Mouse (Mus musculus) liver (tissue): ENCODE measurements around the gene Psmd5.
"Not testable (repeated sequence)": the region's sequence is repeated elsewhere in the genome, so short reads cannot be mapped to it uniquely, and the experiment has no call there.

Experiments used
- DNase-seq: peaks from one replicate; pipeline ENCODE4 v3.0.0-alpha.2; 2020; ENCODE audit warnings: mixed read lengths

Psmd5 gene

DNA sequence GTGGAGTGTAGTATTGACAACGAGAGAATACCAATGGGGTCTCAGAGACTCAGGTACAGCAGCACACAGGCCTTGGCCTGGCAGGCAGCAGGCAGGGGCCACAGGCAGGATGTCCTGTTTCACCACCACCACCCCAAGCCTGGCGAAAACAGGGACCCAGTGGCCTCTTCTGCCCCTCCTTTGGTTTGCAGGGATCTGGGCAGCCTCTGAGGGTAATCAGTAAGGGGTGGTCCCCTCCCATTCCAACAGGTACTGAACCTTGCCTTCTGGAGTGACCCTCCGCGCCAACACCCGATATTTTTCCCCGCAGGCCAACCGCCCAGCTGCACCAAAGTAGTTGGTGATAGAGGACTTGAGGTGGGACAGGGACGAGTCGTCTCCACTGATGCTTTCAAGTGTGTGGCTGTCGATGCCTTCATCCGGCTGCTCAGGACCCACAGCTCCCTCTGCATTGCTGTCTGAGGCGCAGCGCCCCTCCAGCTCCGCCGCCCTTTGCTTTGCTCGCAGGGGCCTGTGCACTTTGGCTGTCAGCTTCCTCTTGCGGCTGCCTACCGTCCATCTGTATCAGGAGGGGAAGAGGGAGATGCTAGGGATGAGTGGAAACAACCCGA is 20.8 kb upstream of the Psmd5 start:
- DNase-seq = no peak

DNA sequence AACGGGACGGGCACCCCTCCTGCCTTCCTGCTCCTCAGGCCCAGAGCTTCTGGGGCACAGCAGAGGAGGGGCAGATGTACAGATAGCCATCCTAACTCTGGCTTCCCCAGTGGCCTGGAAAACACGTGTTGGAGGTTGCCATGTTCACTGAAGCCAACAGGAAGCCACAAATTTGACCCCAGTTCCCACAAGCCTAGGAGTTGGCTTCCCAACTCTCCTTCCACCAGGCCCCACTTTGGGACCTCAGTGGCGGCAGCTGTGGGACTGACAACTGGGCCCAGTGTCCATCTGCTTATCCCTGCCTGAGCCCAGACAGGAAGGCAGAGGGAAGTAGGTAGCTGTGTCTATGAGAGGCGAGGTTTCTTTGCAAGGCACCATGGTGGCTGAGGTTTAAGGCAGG is 19.2 kb upstream of the Psmd5 start:
- DNase-seq = no peak

DNA sequence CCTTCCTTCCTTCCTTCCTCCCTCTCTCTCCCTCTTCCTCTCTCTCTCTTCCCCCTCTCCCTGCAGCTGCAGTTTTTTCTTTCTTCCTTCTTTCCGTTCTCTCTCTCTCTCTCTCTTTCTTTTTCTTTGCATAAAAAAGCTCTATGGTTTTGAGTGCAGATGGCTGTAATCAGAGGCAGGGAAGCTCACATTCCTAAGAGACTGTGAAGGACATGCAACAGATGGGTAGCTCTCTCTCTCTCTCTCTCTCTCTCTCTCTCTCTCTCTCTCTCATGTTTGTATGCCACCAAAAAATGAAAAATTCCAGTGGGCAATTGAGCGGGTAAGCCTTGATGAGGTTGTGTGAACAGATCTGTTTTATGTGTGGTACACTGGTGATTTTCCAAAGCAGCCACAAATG is 9.4 kb upstream of the Psmd5 start:
- DNase-seq = no peak

DNA sequence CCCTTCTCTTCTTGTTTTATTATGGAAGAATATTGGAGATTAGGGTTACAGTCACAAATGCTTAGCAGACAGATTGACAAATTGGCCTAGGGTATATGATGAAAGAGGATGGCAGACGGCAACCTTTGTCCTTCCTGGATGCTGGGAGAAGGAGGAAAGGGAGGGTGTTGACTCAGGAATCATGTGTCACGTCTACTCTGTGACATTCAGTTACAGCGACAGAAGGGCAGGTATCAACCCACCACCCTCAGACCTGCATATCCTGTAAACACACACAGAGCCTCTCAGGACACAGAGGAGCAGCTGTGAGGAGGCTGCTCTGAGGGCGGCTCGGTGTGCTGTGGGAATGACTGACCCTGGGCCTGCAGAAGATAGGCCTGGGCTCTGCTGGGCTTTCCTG is 8.4 kb upstream of the Psmd5 start:
- no peak for DNase-seq

DNA sequence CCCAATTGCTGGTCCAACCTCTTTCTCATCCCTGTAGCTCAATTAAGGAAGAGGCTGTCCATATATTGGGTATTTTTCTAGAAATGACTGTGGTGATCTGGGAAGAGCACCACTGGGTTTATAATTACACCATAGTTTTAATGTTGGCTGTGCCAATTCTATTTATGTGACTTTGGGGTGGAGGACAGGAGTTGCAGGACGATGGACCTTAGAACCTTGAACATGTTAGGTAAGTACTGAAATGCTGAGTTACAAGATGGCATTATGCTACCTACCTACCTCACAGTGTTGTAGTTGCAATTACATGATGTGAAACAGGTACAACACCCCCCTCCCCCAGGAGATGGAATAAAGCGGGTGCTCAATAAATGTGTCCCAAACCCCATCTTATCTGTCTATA is 8.0 kb upstream of the Psmd5 start:
- DNase-seq = no peak

DNA sequence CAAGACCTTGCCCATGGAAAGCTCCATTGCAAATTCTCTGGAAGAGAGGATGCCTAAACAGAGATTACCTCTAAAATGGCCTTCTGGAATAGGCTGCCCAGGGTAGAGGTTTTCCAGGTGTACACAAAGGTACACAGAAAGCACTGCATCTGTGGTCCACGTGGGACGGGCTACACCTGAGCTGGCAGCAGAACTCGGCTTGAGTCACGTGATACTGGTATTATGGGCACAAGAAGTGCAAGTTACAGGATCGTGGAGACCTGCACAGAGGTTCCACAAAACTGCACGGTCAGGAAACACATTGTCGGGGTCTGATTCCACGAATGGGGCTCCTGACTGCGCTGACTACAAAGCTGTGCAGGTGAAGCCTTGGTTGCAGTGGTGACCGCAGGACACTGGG is 5.3 kb upstream of the Psmd5 start:
- DNase-seq = no peak

DNA sequence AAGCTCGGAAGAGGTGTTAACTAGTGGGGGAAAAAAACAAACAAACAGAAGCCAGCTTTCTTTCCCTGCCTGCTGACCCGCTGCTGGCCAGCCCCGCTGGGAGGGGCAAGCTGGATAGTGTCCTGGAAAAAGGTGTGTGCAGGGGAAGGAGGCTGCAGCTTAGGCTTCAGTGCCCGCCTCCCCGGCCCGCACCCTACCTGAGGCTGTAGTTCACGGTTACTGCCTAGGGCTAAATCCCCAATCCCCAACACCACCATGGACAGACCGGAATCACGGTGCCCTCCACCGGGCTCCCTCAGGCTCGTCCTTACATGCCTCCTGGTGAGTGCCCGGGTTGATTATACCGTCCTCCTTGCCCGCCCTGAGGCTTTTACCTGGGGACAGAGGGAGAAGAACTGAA is 497 bp downstream of the Psmd5 start, which contains the start of gene Cutal:
Gene Cutal, plus strand, starts transcription at position 126 of the 400 bp plus-strand sequence.
- peak; percentile 34 for DNase-seq

DNA sequence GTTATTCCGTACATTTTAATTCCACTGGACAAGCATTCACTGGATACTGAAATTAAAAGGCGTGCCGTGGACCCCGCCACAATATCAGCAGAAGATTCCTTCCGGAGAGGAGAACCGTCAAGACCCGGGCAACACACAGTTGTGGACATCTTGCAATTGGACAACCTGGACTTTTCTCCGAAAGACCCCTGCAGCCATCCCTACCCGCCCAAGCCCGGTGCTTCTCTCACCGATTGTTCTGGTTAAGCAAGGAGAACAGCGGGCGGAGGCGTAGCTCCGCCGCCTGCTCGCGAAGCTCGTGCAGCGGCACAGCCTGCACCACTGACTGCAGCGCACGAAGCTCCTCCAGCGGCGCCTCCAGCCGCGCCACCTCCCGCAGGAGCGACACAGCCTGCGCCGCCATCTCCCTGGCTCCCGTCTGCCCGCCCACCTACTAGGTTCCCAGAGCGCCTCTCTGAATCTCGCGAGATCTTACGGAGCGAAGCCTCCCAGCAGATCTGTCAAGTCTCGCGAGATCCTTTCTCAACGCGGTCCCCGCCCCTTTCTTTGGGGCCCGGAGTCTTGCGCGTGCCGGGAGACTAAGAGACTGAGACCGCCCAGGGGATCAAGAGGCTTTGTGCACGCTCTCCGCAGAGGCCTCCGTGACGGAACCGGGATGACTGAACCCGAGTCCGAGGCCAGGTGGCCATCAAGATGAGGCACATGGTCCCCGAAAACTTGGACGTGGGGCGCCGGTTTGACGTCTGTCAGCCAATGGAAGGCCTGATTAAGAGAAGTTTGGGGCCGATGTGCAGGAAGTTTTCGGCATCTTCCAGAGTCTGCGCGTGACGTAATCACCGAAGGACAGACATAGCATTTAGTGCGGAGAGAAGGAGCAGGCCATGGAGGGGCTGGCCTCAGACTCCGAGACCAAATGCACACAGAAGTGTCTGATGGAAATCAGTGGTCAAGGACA is 4.0 kb downstream of the Psmd5 start:
- DNase-seq = peak; percentile 99

DNA sequence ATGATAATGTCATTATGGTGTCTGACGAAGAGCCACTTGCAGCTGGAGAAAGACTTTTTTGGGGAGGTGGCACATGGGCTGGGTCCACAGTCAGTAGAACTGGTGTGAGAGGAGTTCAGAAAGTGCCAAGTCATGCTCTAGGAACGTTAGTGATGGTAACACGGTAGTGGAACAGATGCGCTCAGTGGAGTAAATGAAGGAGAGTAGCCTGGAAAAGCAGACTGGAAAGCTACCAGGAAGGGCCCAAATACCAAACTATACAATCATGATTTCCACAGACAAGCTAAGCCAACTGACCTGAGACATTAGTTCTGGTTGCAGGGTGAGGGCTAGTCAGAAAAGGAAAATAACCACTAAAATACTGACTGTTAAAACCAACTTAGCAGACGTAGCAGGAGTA is 5.1 kb downstream of the Psmd5 start:
- DNase-seq = peak; percentile 74

DNA sequence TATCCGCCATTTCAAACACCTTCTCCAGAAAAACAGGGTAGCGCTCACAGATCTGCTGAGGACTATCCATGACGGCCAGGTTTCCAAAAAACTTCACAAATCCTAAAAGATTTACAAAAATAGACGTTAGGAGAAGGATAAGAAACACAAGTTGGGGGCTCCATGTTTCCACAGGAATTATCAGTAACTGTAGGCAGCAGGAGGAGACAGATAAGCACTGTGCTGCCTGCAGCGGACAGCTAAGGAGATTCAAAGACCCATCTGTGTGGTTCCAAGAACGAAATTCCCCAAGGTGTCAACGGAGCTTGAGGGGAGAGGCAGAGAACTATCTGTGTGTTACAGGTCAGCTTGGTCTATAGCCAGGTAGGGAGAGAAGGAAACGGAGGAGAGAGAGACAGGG is 17.0 kb downstream of the Psmd5 start:
- no peak for DNase-seq

DNA sequence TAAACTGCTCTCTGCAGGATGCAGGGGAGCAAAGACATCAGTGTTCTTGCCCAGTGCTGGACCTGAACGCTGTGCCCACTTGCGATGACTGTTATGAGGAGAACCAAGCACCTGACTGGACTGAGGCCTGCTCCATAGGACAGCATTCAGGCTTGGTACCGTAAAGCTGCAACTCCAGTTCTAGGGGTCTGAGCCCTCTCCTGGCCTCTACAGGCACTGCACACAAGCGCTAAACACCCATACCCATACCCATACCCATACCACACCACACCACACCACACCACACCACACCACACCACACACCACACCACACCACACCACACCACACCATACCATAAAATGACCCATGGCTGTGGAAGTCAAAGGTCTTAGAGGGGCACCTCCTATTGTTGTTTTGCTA is 19.5 kb downstream of the Psmd5 start:
- no peak for DNase-seq

DNA sequence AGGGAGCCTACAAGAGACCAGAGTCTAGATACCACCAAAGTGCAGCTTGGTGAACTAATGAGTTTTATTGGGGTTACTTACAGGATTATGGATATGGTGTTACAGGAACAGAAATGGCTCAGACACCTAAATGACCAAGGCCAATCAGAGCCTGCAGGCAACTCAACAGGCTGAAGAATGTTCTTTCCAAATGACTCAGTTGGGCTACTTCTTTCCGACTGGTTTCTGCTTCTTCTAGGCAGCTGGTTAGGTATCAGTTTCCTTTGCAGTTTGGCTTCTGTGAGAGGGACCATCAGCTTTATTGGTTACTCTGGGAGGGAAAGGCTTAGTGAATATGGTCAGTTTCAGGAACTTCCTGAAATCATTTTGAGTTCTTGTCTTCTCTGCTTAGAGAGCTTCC is 27.1 kb downstream of the Psmd5 start:
- no peak for DNase-seq

DNA sequence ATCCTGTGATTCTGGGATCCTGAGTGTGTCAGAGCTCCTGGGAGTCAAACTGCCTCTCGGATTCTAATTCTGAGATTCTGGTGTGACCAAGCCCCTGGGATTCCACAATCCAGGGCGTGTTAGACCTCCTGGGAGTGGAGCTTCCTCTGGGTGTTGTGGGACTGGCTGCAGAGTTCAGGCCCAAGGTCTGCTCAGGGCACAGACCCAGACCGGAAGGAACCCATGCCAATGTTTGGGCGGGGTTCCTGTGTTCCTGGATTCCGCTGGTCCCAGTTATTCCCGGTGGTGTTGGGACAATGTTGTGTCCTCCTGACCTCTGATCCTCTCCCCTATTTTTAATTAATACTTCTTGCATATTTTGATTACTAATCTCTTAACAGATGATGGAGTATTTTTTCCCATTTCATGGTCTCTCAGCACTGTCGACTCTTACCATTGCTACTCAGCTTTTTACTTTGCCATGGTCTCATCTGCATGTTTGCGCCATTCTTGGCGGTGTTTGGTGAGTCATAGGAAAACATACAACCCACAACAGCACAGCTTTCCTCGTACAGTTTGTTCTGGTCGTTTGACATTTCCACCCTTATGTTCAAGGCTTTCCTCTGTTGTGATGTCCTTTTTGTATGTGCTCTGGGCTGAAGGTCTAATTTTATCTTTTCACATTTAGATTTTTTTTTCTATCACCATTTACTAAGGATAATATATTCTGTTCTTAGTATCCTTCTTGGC is 31.4 kb downstream of the Psmd5 start:
- DNase-seq = no peak

DNA sequence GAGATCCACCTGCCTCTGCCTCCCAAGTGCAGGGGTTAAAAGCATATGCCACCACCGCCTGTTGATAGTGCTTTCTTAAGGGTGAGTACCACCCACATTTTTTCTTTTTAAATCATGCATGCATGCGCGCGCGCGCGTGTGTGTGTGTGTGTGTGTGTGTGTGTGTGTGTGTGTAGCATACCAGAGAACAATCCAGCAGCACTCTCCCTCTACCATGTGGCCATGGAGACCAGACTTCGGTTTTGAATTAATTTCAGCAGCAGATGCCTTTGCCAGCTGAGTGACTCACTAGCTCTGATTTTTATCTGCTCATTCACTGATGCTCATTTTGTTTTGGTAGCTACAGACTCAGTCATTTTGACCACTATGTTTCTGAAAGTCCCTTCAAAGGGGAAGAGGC is 33.1 kb downstream of the Psmd5 start:
- no peak for DNase-seq

DNA sequence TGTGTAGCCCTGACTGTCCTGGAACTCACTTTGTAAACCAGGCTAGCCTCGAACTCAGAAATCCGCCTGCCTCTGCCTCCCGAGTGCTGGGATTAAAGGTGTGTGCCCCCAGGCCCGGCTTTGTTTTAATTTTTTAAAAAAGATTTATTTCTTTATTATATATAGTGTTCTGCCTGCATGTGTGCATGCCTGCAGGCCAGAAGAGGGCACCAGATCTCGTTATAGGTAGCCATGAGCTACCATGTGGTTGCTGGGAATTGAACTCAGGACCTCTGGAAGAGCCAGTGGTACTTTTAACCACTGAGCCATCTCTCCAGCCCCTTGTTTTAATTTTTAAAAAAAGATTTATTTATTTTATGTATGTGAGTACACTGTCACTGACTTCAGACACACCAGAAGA is 34.6 kb downstream of the Psmd5 start:
- not testable (repeated sequence) for DNase-seq

DNA sequence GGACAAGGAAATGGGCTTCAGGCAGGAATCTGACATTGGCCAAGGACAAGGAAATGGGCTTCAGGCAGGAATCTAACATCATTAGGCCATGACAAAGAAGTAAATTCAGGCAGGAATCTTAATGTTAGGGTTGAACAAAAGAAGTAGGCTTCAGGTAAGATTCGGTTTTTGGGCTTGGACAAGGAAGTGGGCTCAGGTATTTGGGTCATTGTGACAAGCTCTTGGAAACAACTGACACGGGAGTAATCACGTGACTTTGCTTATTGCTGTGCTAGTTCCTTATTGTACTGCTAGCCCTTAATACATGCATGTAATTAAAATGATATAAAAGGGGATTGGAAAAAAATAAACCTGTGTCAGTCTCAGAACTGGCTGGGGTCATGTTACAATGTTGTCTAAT is 39.1 kb downstream of the Psmd5 start:
- DNase-seq = no peak

DNA sequence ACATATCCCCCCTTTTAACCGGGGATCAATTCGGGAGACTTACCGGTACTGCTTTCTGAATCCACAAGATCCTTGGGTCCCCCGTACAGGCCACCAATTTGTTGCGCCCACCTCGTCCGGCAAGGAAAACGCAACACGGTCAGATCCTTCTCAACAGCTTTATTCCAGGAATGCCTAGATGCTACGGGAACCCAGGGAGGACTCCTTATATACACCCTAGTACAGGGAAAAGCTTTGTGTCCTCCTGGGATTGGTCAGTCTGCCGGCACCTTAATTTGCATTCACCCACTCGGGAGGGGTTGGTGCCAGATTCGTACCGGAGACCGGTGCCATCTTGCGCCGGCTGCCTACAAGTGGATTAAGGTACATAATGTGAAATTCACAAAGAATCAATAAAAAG is 41.1 kb downstream of the Psmd5 start:
- no peak for DNase-seq

DNA sequence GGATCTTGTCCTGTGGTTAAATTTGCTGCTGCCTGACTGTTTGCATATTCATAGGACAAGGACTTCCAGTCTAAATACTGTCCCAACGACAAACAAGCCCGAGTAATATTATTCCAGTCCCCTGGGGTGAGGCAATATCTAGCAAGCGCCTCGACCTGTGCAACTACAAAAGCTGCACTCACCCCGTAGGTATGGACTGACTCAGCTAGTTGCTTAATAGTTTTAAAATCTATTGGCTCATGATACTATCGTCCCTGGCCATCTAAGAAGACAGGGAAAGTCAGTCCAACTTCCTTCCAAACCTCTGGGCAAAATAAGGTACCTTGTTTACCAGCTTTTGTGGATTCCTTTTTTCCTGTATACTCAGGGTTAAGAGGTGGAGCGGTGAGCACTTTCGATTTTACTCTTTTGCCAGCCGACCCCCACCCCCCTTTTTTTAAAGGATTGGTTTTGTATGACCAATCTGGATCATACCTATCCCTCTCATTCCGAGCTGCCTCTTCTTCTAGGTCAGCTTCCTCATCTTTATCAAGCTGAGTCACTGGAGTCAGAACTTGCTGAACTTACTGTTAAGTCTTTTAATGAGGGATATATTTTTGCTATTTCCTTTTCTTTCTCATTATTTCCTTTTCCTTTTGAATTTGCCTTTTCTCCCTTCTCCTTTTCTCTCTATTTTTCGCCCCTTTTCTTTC is 41.9 kb downstream of the Psmd5 start, which contains the start of gene Gm34653:
Gene Gm34653, plus strand, starts transcription at position 242 of the 692 bp plus-strand sequence.
- not testable (repeated sequence) for DNase-seq

DNA sequence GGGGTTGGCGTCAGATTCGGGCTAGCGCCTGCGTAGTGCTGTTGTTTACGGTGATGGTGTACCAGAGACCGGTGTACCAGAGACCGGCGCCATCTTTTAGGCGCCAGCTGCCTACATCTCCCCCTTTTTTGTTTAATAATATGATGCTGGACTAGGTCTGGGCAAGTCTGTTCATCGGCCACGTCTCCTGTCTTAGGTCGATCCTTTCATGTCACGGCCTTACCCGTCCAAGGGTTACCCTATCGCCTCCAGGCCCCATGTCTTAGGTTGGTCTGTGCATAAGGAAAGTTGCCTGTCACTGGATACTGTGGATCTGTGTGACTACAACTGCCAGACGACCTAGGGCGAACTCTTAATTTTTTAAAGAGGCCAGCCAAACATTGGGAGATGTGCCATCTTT is 44.7 kb downstream of the Psmd5 start:
- not testable (repeated sequence) for DNase-seq

DNA sequence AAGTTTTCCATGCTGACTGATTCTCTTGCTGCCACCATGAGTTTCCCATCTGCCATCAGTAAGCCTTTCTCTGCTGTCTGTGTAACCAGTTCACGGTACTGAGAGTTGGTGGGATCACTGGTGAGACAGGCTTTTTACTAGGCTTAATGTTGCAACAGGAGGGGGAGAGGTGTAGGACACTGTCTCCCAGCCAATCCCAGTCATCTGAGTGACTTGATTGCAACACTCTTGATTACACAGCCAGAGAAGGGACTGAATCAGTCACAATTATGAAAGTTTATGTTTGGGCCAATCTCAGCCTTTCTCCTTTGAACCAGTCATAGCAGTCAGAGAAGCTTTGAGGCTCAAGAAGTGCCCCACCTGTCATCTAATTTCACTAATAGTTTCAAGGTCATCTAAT is 46.7 kb downstream of the Psmd5 start:
- DNase-seq = no peak

DNA sequence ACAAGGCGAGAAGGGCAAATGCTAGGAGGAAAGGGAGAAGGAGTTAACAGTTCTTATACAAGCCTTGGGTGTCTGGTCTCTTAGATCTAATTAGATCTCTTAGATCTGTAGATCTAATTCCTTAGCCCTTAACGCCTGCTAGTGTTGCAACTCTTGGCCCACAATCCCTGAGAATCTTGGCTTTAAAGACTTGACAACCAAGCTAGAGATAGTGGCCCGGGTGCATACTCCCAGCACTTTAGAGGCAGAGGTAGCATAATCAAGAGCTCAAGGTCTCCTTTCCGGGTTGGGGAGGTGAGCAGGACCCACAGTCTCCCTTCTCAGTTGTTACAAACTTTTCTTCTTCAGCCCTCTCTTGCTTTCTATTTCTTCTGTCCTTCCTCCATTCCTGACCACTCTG is 47.2 kb downstream of the Psmd5 start:
- no peak for DNase-seq

DNA sequence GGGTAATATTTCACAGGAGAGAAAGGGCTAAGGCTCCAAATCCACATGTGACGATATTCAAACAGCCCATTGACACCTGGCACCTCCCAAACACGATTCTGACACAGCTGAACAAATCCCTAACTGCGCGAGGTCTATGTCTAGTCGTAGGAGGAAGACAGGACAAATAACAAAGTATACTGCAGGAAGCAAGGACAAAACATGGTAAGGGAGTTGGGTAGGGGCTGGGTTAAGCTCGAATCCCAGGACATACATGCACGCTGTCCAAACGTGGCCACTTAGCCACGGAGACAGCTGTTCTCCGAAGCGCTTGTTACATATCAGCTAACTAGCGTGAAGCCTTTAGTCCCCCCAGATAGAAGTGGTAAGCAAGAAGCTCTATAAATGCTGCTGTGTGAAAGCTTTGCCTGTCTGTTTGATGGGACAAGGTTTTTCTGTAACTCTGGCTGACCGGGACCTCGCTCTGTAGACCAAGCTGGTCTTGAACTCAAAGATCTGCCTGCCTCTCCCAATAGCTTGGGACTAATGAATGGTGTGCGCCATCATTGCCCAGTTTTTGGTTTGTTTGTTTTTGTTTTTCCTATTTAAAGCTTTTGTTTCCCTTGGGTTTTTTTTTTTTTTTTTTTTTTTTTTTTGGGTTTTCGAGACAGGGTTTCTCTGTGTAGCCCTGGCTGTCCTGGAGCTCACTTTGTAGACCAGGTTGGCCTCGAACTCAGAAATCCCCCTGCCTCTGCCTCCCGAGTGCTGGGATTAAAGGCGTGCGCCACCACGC is 48.1 kb downstream of the Psmd5 start:
- no peak for DNase-seq
